Mouse (Mus musculus) liver, embryonic 16.5 days (tissue): ENCODE results near the gene Tor2a. TPM values are rescaled to one million over a fixed set of nuclear protein-coding genes. Genes with fewer than 3 reads are reported as not detected.
A peak's percentile ranks its signal among the peaks of the same experiment; 100 is the strongest.

ENCODE experiments used
- ATAC-seq: fragments of 200-750 bp; cut with Nextera tagmentation; 2 replicates; pipeline ENCODE4 v1.8.0; 2017; ENCODE audit warnings: low read depth, mild to moderate bottlenecking, moderate number of reproducible peaks, moderate library complexity
- H3K27ac ChIP-seq: fragments of 300-500 bp; sonication (generic); 2 replicates; pipeline ENCODE4 v1.5.1; 2014; ENCODE audit warnings: mild to moderate bottlenecking, low read length
- H3K27me3 ChIP-seq: fragments of 300-500 bp; sonication (generic); 2 replicates; pipeline ENCODE4 v1.6.1; 2014; ENCODE audit warnings: low read depth, low read length, mixed read lengths; ENCODE audit not compliant: control insufficient read depth, insufficient read depth
- H3K36me3 ChIP-seq: fragments of 300-500 bp; sonication (generic); 2 replicates; pipeline ENCODE4 v1.6.1; 2014; ENCODE audit warnings: mild to moderate bottlenecking; ENCODE audit not compliant: control insufficient read depth, insufficient read depth
- H3K4me1 ChIP-seq: fragments of 300-500 bp; sonication (generic); 2 replicates; pipeline ENCODE4 v1.6.1; 2014; ENCODE audit warnings: low read depth, low read length, mixed read lengths; ENCODE audit not compliant: control insufficient read depth
- H3K4me2 ChIP-seq: fragments of 300-500 bp; sonication (generic); 2 replicates; pipeline ENCODE4 v1.6.1; 2014; ENCODE audit warnings: low read depth, low read length, mixed read lengths
- H3K4me3 ChIP-seq: fragments of 300-500 bp; sonication (generic); 2 replicates; pipeline ENCODE4 v1.5.1; 2014; ENCODE audit warnings: low read depth, mild to moderate bottlenecking, low read length
- H3K9ac ChIP-seq: fragments of 300-500 bp; sonication (generic); 2 replicates; pipeline ENCODE4 v1.6.1; 2014; ENCODE audit warnings: low read depth, low read length
- H3K9me3 ChIP-seq: fragments of 300-500 bp; sonication (generic); replicated peaks from 2 replicates; pipeline ENCODE4 v1.6.1; 2016; ENCODE audit warnings: low read length; ENCODE audit not compliant: control insufficient read depth
- WGBS: fragments of 180-500 bp; shearing (Covaris S2); extraction: QIAGEN DNeasy Blood & Tissue Kit; methylation state at CpG from one replicate; pipeline ENCODE4 v1.1.7; 2014; ENCODE audit not compliant: insufficient replicate concordance; 5-methylcytosine and 5-hydroxymethylcytosine counted together
- polyA plus RNA-seq: library from polyadenylated mRNA; unstranded; fragments of >200 nt; fragmentation: Nextera tagmentation; extraction: Ambion mirVana; gene quantifications from 2 replicates; pipeline ENCODE4 v1.2.1, GENCODE M21; 2015

Gene Tor2a
- polyA plus RNA-seq, 1 experiment from 2014 or later, result 26.1 TPM

DNA sequence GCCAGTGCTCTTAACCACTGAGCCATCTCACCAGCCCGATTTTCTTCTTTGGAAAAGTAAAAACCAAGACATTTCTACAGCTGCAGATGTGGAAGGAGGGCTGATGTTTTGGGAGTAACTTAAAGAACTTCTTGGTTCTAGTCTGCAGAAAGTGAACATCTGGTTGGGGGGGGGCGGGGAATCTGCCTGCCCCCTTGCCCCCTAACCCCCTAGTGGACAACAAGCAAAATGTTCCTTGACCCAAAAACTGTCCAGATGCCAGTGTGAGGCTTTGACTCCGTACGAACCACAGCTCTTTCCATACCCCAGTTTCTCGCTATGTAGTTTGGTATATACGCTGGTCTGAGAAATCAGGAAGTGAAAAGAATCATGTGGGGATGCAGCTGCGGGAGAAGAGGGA lies 6.8 kb upstream of the Tor2a start:
- no peaks in the 10 kb centered on the region for H3K4me1 ChIP-seq
- ATAC-seq, result no peak
- H3K27ac ChIP-seq, result no peak overlapping the region
- no peaks in the 10 kb centered on the region for H3K36me3 ChIP-seq
- no peak overlapping the region for H3K4me2 ChIP-seq
- H3K9me3 ChIP-seq, result no peaks in the 10 kb centered on the region
- H3K4me3 ChIP-seq, result no peak overlapping the region
- WGBS, result 71% methylated on average over 7 of the region's 7 CpGs
- no peak overlapping the region for H3K9ac ChIP-seq
- H3K27me3 ChIP-seq, result no peaks in the 10 kb centered on the region

DNA sequence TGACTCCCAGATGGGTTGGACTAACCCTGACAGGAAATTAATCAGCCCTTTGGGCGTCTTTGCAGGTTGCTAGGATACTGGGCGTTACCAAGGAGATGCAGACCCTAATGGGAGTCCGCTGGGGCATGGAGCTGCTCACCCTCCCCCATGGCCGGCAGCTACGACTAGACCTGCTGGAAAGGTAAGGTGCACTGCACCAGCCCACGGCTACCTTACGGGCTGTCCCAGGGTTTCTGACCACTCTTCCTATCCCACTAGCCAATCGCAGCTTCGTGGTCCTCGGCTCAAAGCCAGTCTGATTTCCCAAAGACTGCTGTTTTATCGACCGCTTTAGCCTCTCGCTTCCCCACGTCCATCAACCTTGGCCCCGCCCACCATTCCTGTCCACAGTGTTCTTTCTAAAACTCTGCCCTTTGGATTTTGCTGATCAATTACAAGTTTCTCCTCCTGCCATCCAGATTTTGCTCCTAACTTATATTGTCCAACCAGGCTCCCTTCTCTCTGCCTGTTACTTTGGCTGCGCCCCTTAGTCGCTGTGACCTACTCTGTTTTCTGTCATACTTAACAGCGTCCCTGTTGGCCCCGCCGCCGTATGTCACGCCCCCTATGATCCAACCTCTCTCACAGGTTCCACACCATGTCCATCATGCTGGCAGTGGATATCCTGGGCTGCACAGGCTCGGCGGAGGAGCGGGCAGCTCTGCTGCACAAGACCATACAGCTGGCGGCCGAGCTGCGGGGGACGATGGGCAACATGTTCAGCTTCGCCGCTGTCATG lies 6.0 kb upstream of the Tor2a start:
- Histone ChIP-seq H3K36me3 (no peaks in the 10 kb centered on the region), H3K9ac (no peak overlapping the region), H3K27ac (no peak overlapping the region)

DNA sequence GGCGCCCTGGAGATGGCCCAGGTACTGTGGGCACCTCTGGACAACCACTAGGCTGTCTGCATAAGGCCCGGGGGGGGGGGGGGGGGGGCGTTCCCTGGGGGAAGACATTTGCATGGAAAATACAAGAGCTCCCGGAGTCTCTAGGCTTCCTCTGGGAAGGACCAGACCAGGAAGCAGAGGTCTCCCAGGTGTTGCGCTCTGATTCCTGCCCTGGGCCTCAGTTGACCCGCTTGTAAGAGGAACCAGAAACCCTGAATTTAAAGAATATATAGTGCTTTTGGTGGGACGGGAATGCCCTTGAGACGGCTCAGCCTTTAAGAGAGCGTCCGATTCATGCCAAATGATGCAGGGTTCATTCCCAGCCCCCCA lies 5.4 kb upstream of the Tor2a start:
- 59% methylated on average over 9 of the region's 10 CpGs for WGBS
- peak overlapping the region; percentile 24 for H3K4me3 ChIP-seq
- peaks cover under 1% of the 10 kb centered on the region; the same call in 1 of the 2 replicates for H3K4me1 ChIP-seq
- ATAC-seq, result no peak
- H3K9me3 ChIP-seq, result no peaks in the 10 kb centered on the region
- H3K9ac ChIP-seq, result no peak overlapping the region
- no peaks in the 10 kb centered on the region for H3K27me3 ChIP-seq
- H3K27ac ChIP-seq, result no peak overlapping the region
- H3K36me3 ChIP-seq, result no peaks in the 10 kb centered on the region
- H3K4me2 ChIP-seq, result peak overlapping the region; percentile 42

More for the DNA sequence above, 6.0 kb upstream of the Tor2a start:
- peak overlapping the region; percentile 42 for H3K4me2 ChIP-seq
- H3K9me3 ChIP-seq, result no peaks in the 10 kb centered on the region
- H3K4me1 ChIP-seq, result no peaks in the 10 kb centered on the region
- H3K27me3 ChIP-seq, result no peaks in the 10 kb centered on the region
- ATAC-seq, result peak; percentile 84
- 62% methylated on average over 31 of the region's 31 CpGs for WGBS
- peak overlapping the region; percentile 24 for H3K4me3 ChIP-seq

DNA sequence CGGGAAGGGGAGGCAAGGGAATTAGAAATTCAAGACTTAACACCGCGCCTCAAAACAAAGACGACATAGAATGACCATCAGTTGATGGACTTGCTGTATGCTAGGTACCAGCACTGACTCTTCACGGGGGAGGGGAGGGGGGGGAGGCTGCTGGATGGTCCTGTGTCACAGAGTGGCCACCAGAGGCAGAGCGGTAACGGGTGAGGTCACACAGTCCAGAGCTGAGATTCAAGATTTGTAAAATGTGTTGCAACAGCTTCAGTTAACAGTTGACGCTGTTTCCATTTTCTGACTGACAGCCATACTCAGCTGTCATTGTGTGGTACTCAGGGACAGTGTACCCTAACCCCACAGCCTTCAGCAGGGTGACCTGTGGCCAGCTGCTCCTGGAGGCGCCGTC lies 4.9 kb upstream of the Tor2a start:
- no peak overlapping the region for H3K9ac ChIP-seq
- WGBS, result 68% methylated on average over 10 of the region's 10 CpGs
- no peak overlapping the region for H3K4me2 ChIP-seq
- H3K4me3 ChIP-seq, result no peak overlapping the region
- no peaks in the 10 kb centered on the region for H3K36me3 ChIP-seq
- H3K27ac ChIP-seq, result no peak overlapping the region
- H3K27me3 ChIP-seq, result no peaks in the 10 kb centered on the region
- no peaks in the 10 kb centered on the region for H3K9me3 ChIP-seq
- ATAC-seq, result peak; percentile 30
- peaks cover 2% of the 10 kb centered on the region; the same call in 1 of the 2 replicates for H3K4me1 ChIP-seq

DNA sequence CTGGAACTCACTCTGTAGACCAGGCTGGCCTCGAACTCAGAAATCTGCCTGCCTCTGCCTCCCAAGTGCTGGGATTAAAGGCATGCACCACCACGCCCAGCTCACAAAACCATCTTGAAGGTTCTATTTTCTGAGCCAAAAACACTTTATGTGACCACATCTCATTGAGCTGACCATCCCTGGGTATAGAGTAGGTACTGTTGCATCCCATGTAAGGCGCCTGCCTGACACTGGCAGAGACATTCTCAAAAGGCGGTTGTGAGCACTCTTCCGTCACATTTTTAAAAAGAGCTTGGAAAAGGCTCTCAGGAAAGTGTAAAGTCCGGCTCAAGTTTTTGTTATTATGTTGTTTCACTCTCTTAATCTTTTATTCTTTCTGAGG lies 369 bp upstream of the Tor2a start:
- Histone ChIP-seq H3K27me3 (no peaks in the 10 kb centered on the region), H3K4me3 (peak overlapping the region; percentile 9; the same call in 1 of the 2 replicates), H3K9me3 (no peaks in the 10 kb centered on the region), H3K27ac (no peak overlapping the region), H3K36me3 (no peaks in the 10 kb centered on the region), H3K4me2 (peak overlapping the region; percentile 99; the same call in 1 of the 2 replicates), H3K9ac (no peak overlapping the region), H3K4me1 (peaks cover 7% of the 10 kb centered on the region)
- 37% methylated on average over 6 of the region's 6 CpGs for WGBS
- ATAC-seq, result no peak

DNA sequence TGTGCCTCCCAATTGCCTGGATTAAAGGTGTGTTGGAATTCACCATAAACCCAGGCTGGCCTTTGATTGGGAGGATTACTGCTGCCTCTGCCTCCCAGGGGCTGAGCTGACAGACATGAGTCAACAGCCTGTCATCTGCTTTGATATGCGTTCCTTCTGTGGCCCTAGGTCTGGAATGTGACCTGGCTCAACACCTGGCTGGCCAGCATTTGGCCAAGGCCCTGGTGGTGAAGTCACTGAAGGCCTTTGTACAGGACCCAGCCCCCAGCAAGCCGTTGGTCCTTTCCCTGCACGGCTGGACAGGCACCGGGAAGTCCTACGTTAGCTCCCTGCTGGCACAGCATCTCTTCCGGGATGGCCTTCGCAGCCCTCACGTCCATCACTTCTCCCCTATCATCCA lies 1.5 kb downstream of the Tor2a start:
- H3K27ac ChIP-seq, result no peak overlapping the region
- no peak overlapping the region for H3K4me3 ChIP-seq
- H3K4me2 ChIP-seq, result no peak overlapping the region
- no peaks in the 10 kb centered on the region for H3K27me3 ChIP-seq
- no peak overlapping the region for H3K9ac ChIP-seq
- 0 out of 2 replicates have a peak, but pooled peaks have one; percentile 10 for ATAC-seq
- H3K9me3 ChIP-seq, result no peaks in the 10 kb centered on the region
- H3K36me3 ChIP-seq, result no peaks in the 10 kb centered on the region
- H3K4me1 ChIP-seq, result peaks cover 7% of the 10 kb centered on the region
- WGBS, result 78% methylated on average over 8 of the region's 8 CpGs

DNA sequence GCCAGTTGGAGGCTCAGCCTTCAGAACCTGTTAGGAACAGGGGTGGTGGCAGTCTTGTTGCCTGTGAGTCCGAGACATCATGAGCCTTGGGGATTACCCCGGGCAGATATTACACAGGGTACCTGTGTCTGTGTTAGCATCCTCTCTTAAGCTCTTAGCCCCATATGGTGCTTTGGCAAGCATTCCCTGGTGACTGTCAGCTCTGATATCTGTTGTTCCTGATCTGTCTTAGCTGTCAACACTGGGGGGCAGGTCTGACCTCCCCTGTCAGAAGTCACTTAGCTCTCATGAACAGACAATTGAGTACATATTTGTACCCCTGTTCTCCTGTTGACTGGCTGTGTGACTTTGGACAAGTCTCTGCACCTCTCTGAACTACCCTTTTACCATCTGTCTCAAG lies 2.0 kb downstream of the Tor2a start:
- H3K9me3 ChIP-seq, result no peaks in the 10 kb centered on the region
- peaks cover 7% of the 10 kb centered on the region for H3K4me1 ChIP-seq
- H3K9ac ChIP-seq, result no peak overlapping the region
- WGBS, result 89% methylated on average over 2 of the region's 2 CpGs
- no peak for ATAC-seq
- H3K27ac ChIP-seq, result no peak overlapping the region
- no peak overlapping the region for H3K4me2 ChIP-seq
- no peaks in the 10 kb centered on the region for H3K36me3 ChIP-seq
- no peaks in the 10 kb centered on the region for H3K27me3 ChIP-seq
- no peak overlapping the region for H3K4me3 ChIP-seq

DNA sequence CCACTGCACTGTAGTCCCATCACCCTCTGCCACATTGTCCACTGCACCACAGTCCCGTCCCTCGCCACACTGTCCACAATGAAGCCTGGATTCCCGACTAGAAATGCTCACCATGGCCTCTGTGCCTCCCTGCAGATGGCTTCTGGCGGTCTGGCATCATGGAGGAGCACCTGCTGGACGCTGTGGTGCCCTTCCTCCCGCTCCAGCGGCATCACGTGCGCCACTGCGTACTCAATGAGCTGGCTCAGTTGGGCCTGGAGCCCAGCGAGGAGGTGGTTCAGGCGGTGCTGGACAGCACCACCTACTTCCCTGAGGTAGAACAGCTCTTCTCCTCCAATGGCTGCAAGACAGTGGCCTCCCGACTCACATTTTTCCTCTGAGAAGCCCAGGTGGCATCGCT lies 4.3 kb downstream of the Tor2a start:
- Histone ChIP-seq H3K9me3 (no peaks in the 10 kb centered on the region), H3K27ac (no peak overlapping the region), H3K36me3 (no peaks in the 10 kb centered on the region), H3K4me2 (no peak overlapping the region), H3K9ac (no peak overlapping the region), H3K27me3 (no peaks in the 10 kb centered on the region), H3K4me1 (peaks cover 7% of the 10 kb centered on the region), H3K4me3 (no peak overlapping the region)
- 86% methylated on average over 14 of the region's 14 CpGs for WGBS
- no peak for ATAC-seq

DNA sequence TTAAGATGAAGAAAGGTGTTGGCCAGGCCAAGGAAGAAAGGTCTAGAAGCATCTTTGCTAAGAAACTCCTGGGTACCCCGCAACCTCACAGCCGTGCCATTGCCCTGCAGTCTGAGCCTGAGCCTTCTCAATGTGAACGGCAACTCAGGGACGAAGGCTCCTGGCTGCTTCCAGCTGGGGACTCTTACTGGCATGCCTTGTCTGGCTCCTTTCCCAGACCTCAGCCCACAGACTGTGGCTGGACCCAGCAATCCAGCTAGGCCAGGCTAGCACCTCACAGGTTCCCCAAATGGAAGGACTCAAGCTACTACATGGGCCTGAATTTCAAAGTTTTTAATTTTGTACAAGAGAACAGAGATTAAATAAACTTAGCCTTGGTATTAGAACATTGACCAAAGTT lies 4.8 kb downstream of the Tor2a start:
- Histone ChIP-seq H3K27me3 (no peaks in the 10 kb centered on the region), H3K36me3 (no peaks in the 10 kb centered on the region), H3K9ac (no peak overlapping the region), H3K27ac (no peak overlapping the region), H3K4me1 (peaks cover 5% of the 10 kb centered on the region), H3K4me2 (no peak overlapping the region), H3K4me3 (no peak overlapping the region), H3K9me3 (no peaks in the 10 kb centered on the region)
- WGBS, result 92% methylated on average over 4 of the region's 4 CpGs
- ATAC-seq, result no peak
